Mouse (Mus musculus): ENCODE data around the gene Mrpl48. TPM values are rescaled to one million over a fixed set of nuclear protein-coding genes. Genes with fewer than 3 reads are reported as not detected.

The Mrpl48 gene
- 10 to 100 TPM; 63.9 to 78.5 TPM for total RNA-seq (2021)
- long read RNA-seq, experiment 1, full-length matches to known transcripts: 58 of 67 reads
- long read RNA-seq, experiment 1, partial matches to known transcripts: 3 of 67 reads
- long read RNA-seq, experiment 1, other reads (novel, unspliced or antisense): 6 of 67 reads
- long read RNA-seq, experiment 2, full-length matches to known transcripts: 43 of 49 reads
- long read RNA-seq, experiment 2, partial matches to known transcripts: 2 of 49 reads
- long read RNA-seq, experiment 2, other reads (novel, unspliced or antisense): 4 of 49 reads

GRCm38 (mm10) chr7:100608130-100608741 is at the start of gene Mrpl48:
TSS of gene Mrpl48 (minus strand) at chr7:100608301.
- peak; percentile 58 to 67 for DNase-seq

GRCm38 (mm10) chr7:100656739-100657138 is 48.6 kb upstream of the Mrpl48 start:
- DNase-seq: no peak

GRCm38 (mm10) chr7:100654441-100654840 is 46.3 kb upstream of the Mrpl48 start:
- no peak for DNase-seq

- no peak for DNase-seq
Observed at GRCm38 (mm10) chr7:100653480-100654266, 45.6 kb upstream of the Mrpl48 start.

- no peak for DNase-seq
Observed at GRCm38 (mm10) chr7:100651011-100651410, 42.9 kb upstream of the Mrpl48 start.

- DNase-seq: no peak
Observed at GRCm38 (mm10) chr7:100650421-100650820, 42.3 kb upstream of the Mrpl48 start.

- no peak for DNase-seq
Observed at GRCm38 (mm10) chr7:100649826-100650225, 41.7 kb upstream of the Mrpl48 start.

- no peak for DNase-seq
Observed at GRCm38 (mm10) chr7:100649095-100649494, 41.0 kb upstream of the Mrpl48 start.

- peak; percentile 48 to 81 for DNase-seq
Observed at GRCm38 (mm10) chr7:100645147-100645546, 37.0 kb upstream of the Mrpl48 start.

- DNase-seq: no peak
Observed at GRCm38 (mm10) chr7:100642413-100642812, 34.3 kb upstream of the Mrpl48 start.

GRCm38 (mm10) chr7:100637657-100638056 is 29.6 kb upstream of the Mrpl48 start:
- peak in 1 of 2 experiments; percentile 31 for DNase-seq

- no peak for DNase-seq
Observed at GRCm38 (mm10) chr7:100624538-100624937, 16.4 kb upstream of the Mrpl48 start.

- no peak for DNase-seq
Observed at GRCm38 (mm10) chr7:100622277-100622676, 14.2 kb upstream of the Mrpl48 start.

- DNase-seq: no peak
Observed at GRCm38 (mm10) chr7:100616121-100616857, 8.2 kb upstream of the Mrpl48 start.

- no peak for DNase-seq
Observed at GRCm38 (mm10) chr7:100608910-100609309, 809 bp upstream of the Mrpl48 start.

- peak; percentile 96 to 99 for DNase-seq
Observed at GRCm38 (mm10) chr7:100607214-100608129, 629 bp downstream of the Mrpl48 start, which contains the start of gene Rab6a. TSS of gene Rab6a (plus strand) at chr7:100607410.

- no peak for DNase-seq
Observed at GRCm38 (mm10) chr7:100600211-100600610, 7.9 kb downstream of the Mrpl48 start.

- no peak for DNase-seq
Observed at GRCm38 (mm10) chr7:100593349-100593748, 14.8 kb downstream of the Mrpl48 start.

- DNase-seq: no peak
Observed at GRCm38 (mm10) chr7:100591522-100591852, 16.6 kb downstream of the Mrpl48 start.

GRCm38 (mm10) chr7:100590845-100591521 is 17.1 kb downstream of the Mrpl48 start:
- DNase-seq: peak; percentile 91

- no peak for DNase-seq
Observed at GRCm38 (mm10) chr7:100590504-100590844, 17.6 kb downstream of the Mrpl48 start.
